Mouse (Mus musculus) adrenal gland, postnatal 4 days (tissue): ENCODE results near the gene Fbxo2. TPM values are rescaled to one million over a fixed set of nuclear protein-coding genes. Genes with fewer than 3 reads are reported as not detected.
A peak's percentile ranks its signal among the peaks of the same experiment; 100 is the strongest.
"Not testable (repeated sequence)": the region's sequence is repeated elsewhere in the genome, so short reads cannot be mapped to it uniquely, and the experiment has no call there.

ENCODE experiments used
- DNase-seq, 2 experiments: peaks; one replicate each; pipeline ENCODE4 v3.0.0; 2021 to 2022; ENCODE audit warnings: low spot score in 2 of 2, mixed read lengths in 2 of 2
- long read RNA-seq, 2 experiments: library from polyadenylated mRNA; stranded (forward); transcript quantifications; one replicate each; pipeline ENCODE4 v2.0.0; 2021
- total RNA-seq, 2 experiments: library from RNA; stranded (reverse); gene quantifications; 2 replicates each; pipeline ENCODE4 v1.2.3; 2021

Fbxo2 gene
- total RNA-seq: 1 to 10 TPM; 2.7 to 2.8 TPM
- long read RNA-seq, experiment 1, partial matches to known transcripts: 0 of 3 reads
- long read RNA-seq, experiment 1, other reads (novel, unspliced or antisense): 0 of 3 reads
- long read RNA-seq, experiment 2, partial matches to known transcripts: 1 of 4 reads
- long read RNA-seq, experiment 2, other reads (novel, unspliced or antisense): 1 of 4 reads

GRCm38 (mm10) chr4:148160436-148161390, at the start of gene Fbxo2, which contains the start of gene Fbxo44:
Fbxo2 (plus strand) TSS chr4:148160621.
Fbxo44 (minus strand) TSS chr4:148160482.
- DNase-seq: no peak

- no peak for DNase-seq
Observed at GRCm38 (mm10) chr4:148112519-148112918, 47.9 kb upstream of the Fbxo2 start.

- peak; percentile 66 to 74 for DNase-seq
Observed at GRCm38 (mm10) chr4:148114758-148115391, 45.5 kb upstream of the Fbxo2 start.

- no peak for DNase-seq
Observed at GRCm38 (mm10) chr4:148115467-148115866, 45.0 kb upstream of the Fbxo2 start.

DNA sequence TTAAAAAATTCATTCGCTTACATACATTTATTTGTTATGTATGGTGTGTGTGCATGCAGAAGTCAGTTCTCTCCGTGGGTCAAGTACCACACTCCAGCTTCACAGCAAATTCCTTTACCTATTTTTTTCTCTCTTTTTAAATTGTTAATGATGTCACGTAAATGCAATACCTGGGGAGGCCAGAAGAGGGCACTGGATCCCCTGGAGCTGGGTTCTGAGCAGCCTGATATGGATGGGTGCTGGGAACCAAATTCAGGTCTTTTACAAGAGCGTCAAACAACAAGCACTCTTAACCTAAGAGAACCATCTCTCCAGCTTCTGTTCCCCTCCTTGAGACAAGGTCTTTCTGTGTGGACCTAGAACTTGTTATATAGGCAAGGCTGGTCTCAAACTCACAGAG, 43.8 kb upstream of the Fbxo2 start:
- no peak for DNase-seq

- DNase-seq: no peak
Observed at GRCm38 (mm10) chr4:148117392-148117791, 43.0 kb upstream of the Fbxo2 start.

DNA sequence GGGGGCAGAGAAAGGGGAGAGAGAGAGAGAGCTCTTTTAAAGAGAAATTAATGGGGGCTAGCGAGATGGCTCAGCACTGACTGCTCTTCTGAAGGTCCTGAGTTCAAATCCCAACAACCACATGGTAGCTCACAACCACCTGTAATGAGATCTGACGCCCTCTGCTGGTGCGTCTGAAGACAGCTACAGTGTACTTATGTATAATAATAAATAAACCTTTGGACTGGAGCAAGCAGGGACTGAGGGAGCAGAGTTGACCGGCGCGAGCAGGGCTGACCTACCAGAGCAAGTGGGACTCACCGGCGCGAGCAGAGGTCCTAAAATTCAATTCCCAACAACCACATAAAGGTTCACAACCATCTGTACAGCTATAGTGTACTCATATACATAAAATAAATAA, 40.8 kb upstream of the Fbxo2 start:
- DNase-seq: not testable (repeated sequence)

DNA sequence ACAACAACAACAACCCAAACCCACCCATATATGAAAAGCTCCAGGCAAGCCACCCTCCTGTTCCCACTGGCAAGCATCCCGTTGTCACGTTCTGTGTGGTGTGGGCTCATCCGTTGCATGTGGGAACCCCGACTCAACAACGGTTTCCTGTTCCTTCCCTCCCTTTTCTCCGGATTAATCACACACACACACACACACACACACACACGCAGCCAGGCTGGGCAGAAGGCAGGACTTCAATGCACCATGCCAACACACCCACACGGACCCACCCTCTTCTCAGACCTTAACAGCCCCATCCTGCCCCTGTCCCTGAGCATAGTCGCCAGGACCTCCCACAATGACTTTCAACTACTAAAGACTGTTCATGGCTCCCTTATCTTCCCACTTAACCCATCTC, 39.9 kb upstream of the Fbxo2 start:
- no peak for DNase-seq

- DNase-seq: no peak
Observed at GRCm38 (mm10) chr4:148121362-148121761, 39.1 kb upstream of the Fbxo2 start.

GRCm38 (mm10) chr4:148121982-148122693, 38.3 kb upstream of the Fbxo2 start:
- no peak for DNase-seq

DNA sequence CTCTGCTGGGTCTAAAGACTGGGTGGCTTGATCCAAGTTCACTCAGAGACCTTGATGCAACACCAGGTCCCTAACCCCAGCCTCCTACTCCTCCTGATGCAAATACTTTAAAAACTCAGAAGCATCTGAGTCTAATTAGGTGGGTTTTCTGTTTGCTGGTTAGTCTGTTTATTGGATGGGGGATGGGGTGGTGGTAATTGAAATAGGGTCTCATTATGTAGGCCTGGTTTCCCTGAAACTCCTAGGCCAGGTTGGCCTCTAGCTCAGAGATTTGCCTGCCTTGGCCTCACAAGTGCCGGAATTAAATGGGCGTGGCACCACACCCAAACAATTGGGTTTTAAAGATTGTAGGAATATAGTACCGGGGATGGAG, 37.7 kb upstream of the Fbxo2 start:
- no peak for DNase-seq

- no peak for DNase-seq
Observed at GRCm38 (mm10) chr4:148128241-148128640, 32.2 kb upstream of the Fbxo2 start.

- DNase-seq: no peak
Observed at GRCm38 (mm10) chr4:148128672-148129071, 31.7 kb upstream of the Fbxo2 start.

- DNase-seq: no peak
Observed at GRCm38 (mm10) chr4:148130133-148130532, 30.3 kb upstream of the Fbxo2 start, which contains the start of gene Mad2l2. Mad2l2 (plus strand) TSS chr4:148130384.

DNA sequence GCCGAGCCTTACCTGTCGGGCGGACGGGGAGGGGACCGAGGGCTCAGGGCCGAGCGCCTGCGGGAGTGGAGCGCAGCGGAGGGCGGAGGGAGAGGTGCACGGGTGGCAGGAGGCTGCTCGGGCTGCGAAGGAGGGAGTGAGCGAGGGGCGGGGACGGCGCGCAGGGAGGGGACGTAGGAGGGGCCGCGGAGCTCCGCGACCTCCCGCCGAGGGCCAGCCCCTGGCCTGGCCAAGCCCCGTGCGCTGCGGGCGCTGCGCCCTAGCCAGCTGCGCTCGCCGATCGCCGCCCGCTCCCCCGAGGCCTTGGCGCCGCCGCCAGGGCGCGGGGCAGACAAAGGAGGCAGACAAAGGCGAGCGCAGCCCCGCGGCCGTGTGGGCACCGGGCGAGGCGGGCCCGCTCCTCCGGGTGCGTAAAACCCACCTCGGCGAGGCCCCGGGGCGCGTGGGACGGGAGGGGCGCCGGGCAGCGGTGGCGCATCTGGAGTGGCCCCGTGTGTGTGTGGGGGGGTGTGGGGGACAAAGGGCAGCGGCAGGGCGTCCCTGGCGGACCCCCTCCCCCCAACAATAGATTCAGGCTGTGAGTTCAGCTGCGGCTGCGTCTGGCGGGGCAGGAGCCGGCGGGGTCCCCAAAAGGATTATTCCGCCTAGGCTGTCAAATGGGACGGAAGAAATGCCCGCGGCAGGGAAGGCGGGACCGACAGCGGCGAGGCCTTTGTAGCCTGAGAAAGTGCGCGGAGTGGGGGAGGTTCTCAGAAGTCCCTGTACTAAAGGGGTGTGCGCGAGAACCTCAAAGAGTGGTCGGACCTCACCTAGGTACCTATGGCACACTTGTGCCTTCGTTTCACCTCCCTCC, 29.6 kb upstream of the Fbxo2 start, which contains the start of gene Draxin:
TSS of gene Draxin (minus strand) at position 138 of the 853 bp plus-strand sequence.
- no peak for DNase-seq

DNA sequence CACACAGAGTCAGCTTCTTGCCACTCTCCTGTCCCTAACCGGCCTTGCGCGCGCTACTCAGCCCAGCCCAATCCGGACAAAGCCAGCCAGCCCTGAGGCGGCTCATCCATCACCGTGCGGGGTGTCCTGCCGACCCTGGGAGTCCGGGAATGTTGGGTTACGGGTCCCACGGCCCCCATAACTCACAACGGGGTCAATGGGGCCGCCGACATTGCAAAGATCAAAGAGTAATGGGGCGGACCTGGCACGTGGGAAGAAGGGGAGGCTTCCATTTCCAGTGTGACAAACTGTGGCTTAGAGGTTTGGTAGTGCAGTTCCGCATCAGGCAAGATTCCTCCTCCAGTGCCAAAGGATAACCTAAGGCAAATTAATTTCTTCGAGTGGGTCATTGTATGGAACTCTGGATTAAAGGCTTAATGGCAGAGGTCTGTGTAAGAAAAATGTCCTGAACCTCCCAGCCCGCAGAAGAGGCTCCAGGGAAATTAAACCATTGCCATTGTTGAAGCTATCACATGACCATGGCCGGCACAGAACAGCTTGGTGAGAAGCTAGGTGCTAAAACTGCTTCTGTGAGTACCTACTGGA, 28.8 kb upstream of the Fbxo2 start:
- no peak for DNase-seq

- DNase-seq: no peak
Observed at GRCm38 (mm10) chr4:148134988-148135387, 25.4 kb upstream of the Fbxo2 start.

DNA sequence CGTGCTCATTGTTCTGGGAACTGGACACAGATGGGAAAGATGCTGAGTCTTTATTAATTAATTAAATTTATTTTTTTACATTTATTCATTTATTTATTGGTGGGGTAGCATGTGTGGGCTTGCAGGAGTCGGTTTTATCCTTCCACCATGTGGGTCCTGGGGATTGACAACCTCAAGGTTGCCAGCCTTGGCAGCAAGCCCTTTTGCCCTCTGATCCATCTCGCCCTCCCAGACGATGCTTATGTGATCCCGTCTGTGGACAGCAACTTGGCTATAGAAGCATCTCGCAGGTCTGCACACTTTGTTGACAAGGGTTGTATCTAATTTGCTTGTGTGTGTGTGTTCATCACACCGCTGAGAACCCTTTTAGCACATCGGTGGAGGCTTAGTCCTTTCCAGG, 22.9 kb upstream of the Fbxo2 start:
- DNase-seq: no peak

- DNase-seq: no peak
Observed at GRCm38 (mm10) chr4:148139767-148140097, 20.7 kb upstream of the Fbxo2 start.
